Mouse (Mus musculus): Measurements from ENCODE around the gene Olfr629.
"Not testable (repeated sequence)": the region's sequence is repeated elsewhere in the genome, so short reads cannot be mapped to it uniquely, and the experiment has no call there.

Olfr629 gene

GRCm38 (mm10) chr7:103744843-103745242, at the start of gene Olfr629:
Olfr629 (minus strand) TSS chr7:103744943.
- DNase-seq: no peak

GRCm38 (mm10) chr7:103792669-103793388, 48.1 kb upstream of the Olfr629 start:
- no peak for DNase-seq

- no peak for DNase-seq
Observed at GRCm38 (mm10) chr7:103791721-103792120, 47.0 kb upstream of the Olfr629 start, which contains the start of gene Olfr67. Olfr67 (minus strand) TSS chr7:103791821.

- no peak for DNase-seq
Observed at GRCm38 (mm10) chr7:103779598-103779997, 34.9 kb upstream of the Olfr629 start, which contains the start of gene Olfr68. Olfr68 (minus strand) TSS chr7:103779698.

- DNase-seq: not testable (repeated sequence)
Observed at GRCm38 (mm10) chr7:103777652-103778051, 32.9 kb upstream of the Olfr629 start.

GRCm38 (mm10) chr7:103771494-103771893, 26.8 kb upstream of the Olfr629 start, which contains the start of gene Olfr69:
Olfr69 (minus strand) TSS chr7:103771594.
- DNase-seq: no peak

- DNase-seq: not testable (repeated sequence)
Observed at GRCm38 (mm10) chr7:103767687-103768086, 22.9 kb upstream of the Olfr629 start.

- DNase-seq: not testable (repeated sequence)
Observed at GRCm38 (mm10) chr7:103762212-103762611, 17.5 kb upstream of the Olfr629 start.

GRCm38 (mm10) chr7:103757233-103757632, 12.5 kb upstream of the Olfr629 start, which contains the start of gene Olfr630:
Olfr630 (minus strand) TSS chr7:103757333.
- DNase-seq: no peak

GRCm38 (mm10) chr7:103730074-103730473, 14.7 kb downstream of the Olfr629 start, which contains the start of gene Olfr628:
Olfr628 (plus strand) TSS chr7:103730374.
- no peak for DNase-seq

GRCm38 (mm10) chr7:103716398-103716797, 28.3 kb downstream of the Olfr629 start:
- DNase-seq: not testable (repeated sequence)

GRCm38 (mm10) chr7:103714371-103714770, 30.4 kb downstream of the Olfr629 start, which contains the start of gene Olfr243:
Olfr243 (plus strand) TSS chr7:103714671.
- no peak for DNase-seq

- no peak for DNase-seq
Observed at GRCm38 (mm10) chr7:103712024-103712423, 32.7 kb downstream of the Olfr629 start.

GRCm38 (mm10) chr7:103699469-103699868, 45.3 kb downstream of the Olfr629 start:
- DNase-seq: no peak
